Mouse (Mus musculus): ENCODE results near the gene Syn3.

DNA sequence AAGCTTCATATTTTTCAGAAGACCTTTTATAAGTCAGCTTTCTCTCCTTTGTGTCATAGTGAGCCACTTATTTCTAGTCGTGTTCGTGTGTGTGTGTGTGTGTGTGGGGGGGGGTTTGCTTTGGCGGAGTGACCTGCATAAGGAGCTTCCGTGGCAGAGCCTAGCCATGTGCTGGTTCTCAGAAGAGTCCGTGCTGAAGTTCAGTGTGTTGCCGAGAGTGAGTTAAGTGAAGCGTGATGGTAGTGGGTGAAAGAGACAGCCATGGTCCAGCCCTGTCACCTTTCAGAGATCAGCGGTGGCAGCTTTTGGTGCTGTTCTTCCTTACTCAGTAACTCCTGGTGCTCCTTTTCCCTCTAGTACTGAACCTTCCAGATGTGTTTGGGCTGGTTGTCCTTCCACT, 454.6 kb downstream of the Syn3 start:
- TF ChIP-seq POLR2A (IDR thresholded peaks at IDR 0.05; ENCODE audit: insufficient read depth, low read length) (no peak), CTCF (IDR thresholded peaks at IDR 0.05; ENCODE audit: low read depth, low read length) (no peak)

Measured in ES-Bruce4 (cell line).